Mouse (Mus musculus) adrenal gland, postnatal 4 days (tissue): ENCODE data around the gene Abcd3. TPM values are rescaled to one million over a fixed set of nuclear protein-coding genes. Genes with fewer than 3 reads are reported as not detected.
A peak's percentile ranks its signal among the peaks of the same experiment; 100 is the strongest.
"Not testable (repeated sequence)": the region's sequence is repeated elsewhere in the genome, so short reads cannot be mapped to it uniquely, and the experiment has no call there.

Experiments used
- DNase-seq, 2 experiments: peaks; one replicate each; pipeline ENCODE4 v3.0.0; 2021 to 2022; ENCODE audit warnings: low spot score in 2 of 2, mixed read lengths in 2 of 2
- total RNA-seq, 2 experiments: library from RNA; stranded (reverse); gene quantifications; 2 replicates each; pipeline ENCODE4 v1.2.3; 2021

Abcd3 gene
- total RNA-seq, 2 experiments from 2014 or later: 79.9 to 85.4 TPM

DNA sequence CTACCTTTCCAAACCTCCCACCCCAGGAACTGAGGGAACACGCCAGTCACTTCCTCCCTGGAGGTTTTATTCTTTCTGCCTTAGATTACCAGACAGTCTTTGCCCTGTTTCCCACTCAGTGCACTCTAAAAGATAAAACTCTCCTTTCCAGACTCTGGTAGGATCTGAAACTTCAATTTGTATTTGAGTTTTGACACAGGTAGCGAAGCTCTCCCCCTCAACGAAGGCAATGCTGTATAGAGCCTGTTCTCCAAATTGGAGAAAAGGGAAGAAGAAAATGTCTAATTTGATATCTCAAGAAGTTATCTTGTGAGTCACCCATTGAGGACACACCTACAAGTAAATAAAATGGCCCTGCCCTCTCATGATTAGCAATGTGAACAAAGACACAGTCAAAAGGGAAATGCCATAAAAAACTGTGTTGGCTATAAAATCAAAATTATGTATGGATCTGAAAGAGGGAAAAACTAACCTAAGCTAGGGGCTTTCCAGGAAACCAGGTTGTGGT lies 4.6 kb upstream of the Abcd3 start:
- no peak for DNase-seq

DNA sequence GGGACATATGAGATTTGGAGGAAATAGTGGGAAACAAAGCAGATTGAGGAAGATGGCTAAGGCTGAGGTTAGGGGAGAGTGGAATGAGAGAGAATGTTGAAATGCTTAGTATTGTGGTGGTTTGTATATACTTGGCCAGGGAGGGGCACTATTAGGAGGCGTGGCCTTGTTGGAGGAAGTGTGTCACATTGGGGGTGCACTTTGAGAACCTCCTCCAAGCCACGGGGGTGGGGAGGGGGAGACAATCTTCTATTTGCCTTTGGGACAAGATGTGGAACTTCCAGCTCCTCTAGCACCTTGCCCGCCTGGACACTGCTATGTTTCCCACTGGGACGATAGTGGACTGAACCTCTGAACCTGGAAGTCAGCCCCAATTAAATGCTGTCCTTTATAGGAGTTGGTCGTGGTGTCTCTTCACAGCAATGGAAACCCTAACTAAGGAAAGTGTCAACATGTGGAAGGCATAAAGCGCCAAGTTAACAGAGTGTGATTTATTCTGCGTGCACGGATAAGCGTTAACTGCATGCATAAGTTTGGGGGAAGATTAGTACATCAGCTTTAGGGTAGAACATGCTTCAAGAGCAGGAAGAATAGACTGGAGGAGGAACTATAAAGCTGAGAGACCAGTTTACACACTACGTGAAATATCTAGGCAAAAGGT lies 3.8 kb upstream of the Abcd3 start:
- DNase-seq: no peak

- no peak for DNase-seq
These were observed 590 bp upstream of the Abcd3 start for GRCm38 (mm10) chr3:121815549-121816235.

- DNase-seq: no peak
These were observed 663 bp downstream of the Abcd3 start for GRCm38 (mm10) chr3:121814413-121814864.

GRCm38 (mm10) chr3:121813834-121814233 lies 1.3 kb downstream of the Abcd3 start:
- no peak for DNase-seq

GRCm38 (mm10) chr3:121808246-121808645 lies 6.9 kb downstream of the Abcd3 start:
- no peak for DNase-seq

GRCm38 (mm10) chr3:121794214-121794613 lies 20.9 kb downstream of the Abcd3 start:
- DNase-seq: no peak

DNA sequence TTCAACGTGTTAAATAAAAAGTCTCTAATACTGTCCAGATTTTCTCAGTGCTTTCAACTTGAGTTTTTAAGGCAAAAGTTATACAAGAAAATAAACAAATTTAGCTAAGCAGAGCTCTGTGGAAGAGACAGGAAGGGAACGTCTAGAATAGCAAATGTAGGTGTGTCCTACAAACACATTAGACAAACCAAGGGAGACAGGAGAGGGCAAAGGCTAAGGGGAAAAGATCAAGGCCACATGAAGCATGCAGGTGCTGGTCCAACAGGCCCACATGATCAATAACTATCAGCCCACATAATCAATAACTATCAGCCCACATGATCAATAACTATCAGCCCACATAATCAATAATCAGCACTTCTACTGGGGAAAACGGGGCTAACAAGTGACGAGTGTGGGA lies 22.9 kb downstream of the Abcd3 start:
- no peak for DNase-seq

DNA sequence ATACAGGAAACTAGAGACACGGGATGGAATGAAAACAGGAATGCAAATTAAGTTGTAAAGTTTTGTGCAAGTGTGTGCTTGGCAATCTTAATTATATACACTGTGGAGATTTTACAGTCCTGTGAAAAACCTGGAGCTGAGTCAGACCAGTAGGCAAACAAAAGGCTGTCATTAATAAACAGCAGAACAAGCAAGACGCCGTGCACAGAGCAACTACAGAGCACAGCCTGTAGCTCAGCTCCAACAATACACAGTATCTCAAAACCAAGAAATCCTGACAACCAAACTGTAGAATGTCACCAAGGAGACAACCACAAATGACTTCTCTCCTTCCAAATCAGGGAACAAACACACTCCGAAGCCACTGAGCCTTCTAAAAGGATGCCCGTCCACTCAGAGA lies 24.7 kb downstream of the Abcd3 start:
- no peak for DNase-seq

DNA sequence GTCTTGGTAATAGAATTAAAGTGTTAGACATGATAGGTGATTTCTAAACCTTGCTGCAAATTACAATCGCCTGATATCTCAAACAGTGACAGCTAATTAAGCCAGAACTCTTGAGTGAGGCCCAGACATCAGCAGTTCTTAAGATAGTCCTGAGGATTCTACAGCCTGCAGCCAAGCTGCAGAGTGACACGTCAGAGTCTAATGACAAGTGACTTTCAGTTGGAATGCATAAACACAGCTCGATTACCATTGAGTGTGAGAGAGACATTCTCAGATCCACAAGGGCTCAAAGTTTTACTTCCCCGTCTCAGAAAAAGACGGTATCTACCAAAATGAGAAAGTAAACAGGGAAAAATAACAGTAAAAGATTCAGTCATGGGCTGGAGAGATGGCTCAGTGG lies 25.3 kb downstream of the Abcd3 start:
- DNase-seq: no peak

GRCm38 (mm10) chr3:121783020-121783419 lies 32.1 kb downstream of the Abcd3 start:
- no peak for DNase-seq

DNA sequence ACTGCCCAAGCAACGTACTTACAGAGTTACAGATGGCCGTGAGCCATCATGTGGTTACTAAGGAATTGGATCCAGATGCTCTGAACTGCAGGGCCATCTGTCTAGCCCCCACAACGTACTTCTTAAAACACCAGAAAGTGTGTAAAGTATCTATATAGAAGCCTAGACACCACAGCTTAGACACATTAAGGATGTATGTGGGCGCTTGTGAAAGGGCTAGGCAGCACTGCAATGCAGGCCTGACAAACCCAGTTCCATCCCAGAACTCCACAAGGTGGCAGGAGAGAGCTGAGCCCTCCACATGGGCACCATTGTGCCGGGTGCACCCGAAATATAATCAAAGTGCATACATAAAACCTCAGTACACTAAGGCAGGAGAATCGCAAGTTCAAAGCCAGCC lies 37.2 kb downstream of the Abcd3 start:
- peak; percentile 8 to 11 for DNase-seq

DNA sequence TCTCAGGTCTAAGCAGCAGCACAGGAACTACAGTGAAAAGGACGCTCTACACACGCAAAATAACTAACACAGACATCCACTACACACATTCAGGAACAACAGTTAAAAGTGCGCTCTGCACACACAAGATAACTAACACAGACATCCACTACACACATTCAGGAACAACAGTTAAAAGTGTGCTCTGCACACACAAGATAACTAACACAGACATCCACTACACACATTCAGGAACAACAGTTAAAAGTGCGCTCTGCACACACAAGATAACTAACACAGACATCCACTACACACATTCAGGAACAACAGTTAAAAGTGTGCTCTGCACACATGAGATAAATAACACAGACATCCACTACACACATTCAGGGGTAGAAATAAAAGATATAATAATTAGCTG lies 41.8 kb downstream of the Abcd3 start:
- not testable (repeated sequence) for DNase-seq

DNA sequence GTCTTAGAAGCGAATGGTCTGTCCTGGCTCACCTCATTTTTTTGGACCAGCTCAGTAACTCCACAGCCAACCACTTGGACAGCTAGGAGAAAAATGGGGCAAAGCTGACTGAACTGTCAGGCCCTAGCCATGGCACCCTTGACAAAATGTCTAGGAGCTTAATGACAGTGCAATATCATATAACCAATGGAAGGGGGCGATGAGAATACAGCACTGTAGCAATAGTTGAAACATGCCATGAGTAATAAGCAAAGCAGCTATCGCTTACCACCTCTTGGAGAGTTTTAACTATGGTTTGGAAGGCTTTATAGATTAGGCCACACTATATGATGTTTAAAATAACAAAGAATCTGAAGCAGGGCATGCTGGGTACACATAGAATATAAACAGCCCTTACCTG lies 46.3 kb downstream of the Abcd3 start:
- DNase-seq: no peak

DNA sequence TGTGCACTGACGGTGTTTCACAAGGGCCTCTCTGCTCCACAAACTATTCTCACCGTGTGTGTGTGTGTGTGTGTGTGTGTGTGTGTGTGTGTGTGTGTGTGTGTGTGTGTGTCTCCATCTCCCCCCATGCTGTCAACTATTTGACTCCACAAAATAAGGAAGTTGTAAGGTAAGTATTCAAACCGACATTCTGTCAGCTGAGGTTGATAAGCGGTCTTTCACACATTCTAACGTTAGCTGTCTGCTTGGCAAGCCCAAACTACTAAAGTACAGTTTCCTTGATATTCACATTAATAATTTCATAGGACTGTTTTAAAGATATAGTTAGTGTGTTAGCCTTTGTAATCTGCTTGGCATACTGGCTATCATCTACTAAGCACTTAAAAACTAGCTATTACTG lies 48.3 kb downstream of the Abcd3 start:
- no peak for DNase-seq

DNA sequence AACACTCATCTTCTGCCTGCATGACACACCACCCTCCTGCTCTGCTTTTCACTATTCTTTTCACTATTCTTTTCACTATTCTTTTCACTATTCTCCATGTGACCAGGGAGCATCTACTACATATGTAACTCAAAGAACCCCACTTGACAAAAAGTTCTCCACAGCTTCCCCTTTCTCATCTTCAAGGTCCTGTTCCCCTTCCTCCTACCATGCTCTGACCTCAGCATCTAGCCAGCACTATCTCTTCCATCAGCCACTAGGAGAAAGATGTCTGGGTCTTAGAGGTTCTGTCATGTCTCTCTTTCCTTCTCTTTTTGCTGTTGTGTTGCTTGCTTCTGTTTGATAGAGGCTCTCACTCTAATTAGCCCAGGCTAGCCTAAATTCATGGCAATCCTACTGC lies 49.1 kb downstream of the Abcd3 start:
- DNase-seq: no peak

DNA sequence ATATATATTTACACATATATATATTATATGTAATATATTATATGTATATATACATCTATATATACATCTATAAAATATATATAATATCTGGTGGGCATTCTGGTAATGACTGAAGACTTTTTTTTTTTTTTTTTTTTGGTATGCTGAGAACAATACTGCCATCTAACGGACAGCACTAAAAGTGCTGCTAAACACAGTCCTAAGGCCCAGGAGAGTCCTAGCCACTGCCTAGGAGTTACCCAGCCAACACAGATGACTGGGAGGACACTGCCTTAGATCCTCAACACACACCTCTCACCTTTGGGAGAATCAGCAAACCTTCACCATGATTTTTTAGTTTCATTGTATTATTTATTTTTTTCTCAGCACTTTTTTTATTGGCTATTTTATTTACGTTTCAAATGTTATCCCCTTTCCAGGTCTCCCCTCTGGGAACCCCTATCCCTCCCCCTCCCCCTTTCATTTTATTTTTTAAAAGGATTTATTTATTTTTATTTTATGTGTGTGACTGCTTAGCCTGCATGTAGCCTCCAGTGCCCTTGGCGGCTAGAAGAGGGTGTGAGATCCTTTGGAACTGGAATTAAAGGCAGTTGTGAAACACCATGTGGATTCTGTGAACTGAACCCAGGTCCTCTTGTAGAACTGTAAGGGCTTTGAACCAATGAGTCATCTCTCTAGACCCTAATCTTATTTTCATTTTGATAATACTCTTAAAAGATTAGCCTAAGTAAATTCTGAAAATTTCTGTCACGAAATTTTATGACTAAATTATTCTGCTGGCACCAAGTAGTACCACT lies 52.8 kb downstream of the Abcd3 start:
- DNase-seq: no peak

- no peak for DNase-seq
These were observed 56.7 kb downstream of the Abcd3 start for GRCm38 (mm10) chr3:121758373-121758772.

DNA sequence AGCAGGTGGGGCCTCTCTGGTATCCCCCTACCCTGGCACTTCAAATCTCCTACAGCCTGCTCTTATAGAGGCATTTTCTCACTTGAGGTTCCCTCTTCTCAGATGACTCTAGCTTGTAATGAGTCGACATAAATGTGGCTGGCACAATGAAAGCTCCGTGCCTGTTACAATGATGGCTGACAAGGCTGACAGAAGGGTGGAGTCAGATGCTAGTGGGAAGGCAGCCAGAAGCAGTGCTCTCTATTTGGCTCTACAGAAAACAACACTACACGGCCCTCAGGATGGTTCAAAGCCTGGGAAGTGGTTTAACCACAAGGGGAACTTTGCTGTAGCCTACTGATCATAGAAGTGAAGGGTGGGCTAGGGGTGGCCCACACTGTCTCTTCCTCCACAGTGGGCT lies 60.0 kb downstream of the Abcd3 start:
- DNase-seq: no peak

DNA sequence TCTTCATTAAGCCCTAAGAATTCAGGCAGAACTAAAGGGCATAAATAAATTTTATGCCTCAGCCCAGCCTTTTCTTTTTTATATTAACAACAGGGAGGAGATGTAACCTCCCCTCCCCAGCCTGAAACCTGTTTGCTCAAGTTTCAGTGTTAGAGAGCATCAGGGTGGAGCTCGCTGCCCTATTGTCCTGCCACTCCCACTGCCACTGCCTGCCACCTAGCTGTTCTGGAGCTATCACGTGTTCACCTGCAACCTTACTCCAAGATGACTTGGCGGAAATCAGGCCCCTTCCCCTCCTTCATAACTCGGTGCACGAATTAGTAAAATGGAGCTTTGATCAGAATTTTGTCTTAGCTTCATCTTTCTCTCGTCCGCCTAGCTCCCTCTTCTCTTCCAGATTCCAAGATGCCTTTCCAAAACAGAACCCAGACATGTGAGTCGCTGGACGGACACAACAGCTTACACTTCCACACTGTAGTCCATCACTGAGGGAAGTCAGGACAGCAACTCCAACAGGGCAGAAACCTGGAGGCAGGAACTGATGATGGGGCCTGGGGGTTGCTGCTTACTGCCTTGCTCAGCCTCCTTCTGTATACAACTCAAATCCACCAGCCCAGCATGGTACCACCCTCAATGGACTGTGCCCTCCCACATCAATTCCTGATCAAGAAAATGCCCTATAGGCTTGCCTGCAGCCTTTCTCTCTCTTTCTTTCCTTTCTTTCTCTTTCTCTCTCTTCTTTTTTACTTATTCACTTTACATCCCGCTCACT lies 60.6 kb downstream of the Abcd3 start:
- not testable (repeated sequence) for DNase-seq

GRCm38 (mm10) chr3:121741186-121741848 lies 73.8 kb downstream of the Abcd3 start:
- not testable (repeated sequence) for DNase-seq
